Mouse (Mus musculus): ENCODE data around the gene Apoe. TPM values are rescaled to one million over a fixed set of nuclear protein-coding genes. Genes with fewer than 3 reads are reported as not detected.

The Apoe gene
- 8.6 TPM for polyA plus RNA-seq (2014; fragmentation: Illumina TruSeq; extraction: RNeasy Lipid Tissue Mini Kit (QIAGEN cat#74804))

GRCm38 (mm10) chr7:19698907-19699826 is at the start of gene Apoe:
Gene Apoe (minus strand): TSS chr7:19699188.

DNA sequence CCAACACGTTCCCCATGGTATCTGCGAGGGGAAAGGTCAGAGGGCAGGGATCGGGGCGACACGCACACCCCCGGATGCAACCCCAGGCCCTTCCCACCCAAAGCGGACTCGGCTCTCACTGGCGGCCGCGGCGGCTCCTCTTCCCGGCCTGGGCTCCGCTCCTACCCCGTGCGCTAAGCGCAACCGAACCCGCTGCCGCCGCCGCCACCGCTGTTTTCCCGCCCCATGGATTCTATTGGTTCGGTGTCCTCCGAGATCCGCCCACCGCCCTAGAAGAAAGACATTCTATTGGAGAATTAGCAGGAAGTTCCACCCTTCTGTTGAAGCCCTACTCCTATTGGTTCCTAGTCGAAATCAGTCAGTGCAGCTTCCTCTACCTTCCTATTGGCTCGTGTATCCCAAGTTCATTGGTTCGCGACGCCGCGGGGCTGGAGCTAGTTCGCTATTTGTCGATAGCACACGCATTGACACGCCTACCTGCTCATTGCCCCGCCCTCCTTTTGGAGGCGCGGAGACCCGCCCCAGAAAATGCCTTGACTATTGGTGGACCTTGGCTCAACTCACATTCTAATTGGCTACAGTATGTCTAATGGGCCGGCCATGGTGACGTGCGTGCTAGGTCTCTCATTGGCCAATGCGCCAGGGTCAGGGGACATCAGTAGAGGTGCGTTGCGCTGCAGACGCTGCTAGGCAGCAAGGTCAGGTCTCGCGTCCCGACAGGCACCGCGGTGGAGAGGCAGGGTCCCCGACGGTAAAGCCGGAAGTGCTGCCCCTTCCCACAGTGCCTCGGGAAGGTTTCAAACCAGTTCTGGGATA is 16.5 kb upstream of the Apoe start, which contains the start of gene Tomm40:
Tomm40 (minus strand) TSS at position 200 of the 816 bp plus-strand sequence.

GRCm38 (mm10) chr7:19691873-19692865 is 6.8 kb downstream of the Apoe start, which contains the start of gene Apoc1:
Gene Apoc1 (minus strand): TSS chr7:19692660.

GRCm38 (mm10) chr7:19681202-19681694 is 17.7 kb downstream of the Apoe start, which contains the start of the genes Gm44805 and Apoc4:
Gene Gm44805 (minus strand): TSS chr7:19681423.
Gene Apoc4 (minus strand): TSS chr7:19681479.

GRCm38 (mm10) chr7:19677872-19678271 is 21.1 kb downstream of the Apoe start, which contains the start of gene Apoc2:
Gene Apoc2 (minus strand): TSS chr7:19677941.

DNA sequence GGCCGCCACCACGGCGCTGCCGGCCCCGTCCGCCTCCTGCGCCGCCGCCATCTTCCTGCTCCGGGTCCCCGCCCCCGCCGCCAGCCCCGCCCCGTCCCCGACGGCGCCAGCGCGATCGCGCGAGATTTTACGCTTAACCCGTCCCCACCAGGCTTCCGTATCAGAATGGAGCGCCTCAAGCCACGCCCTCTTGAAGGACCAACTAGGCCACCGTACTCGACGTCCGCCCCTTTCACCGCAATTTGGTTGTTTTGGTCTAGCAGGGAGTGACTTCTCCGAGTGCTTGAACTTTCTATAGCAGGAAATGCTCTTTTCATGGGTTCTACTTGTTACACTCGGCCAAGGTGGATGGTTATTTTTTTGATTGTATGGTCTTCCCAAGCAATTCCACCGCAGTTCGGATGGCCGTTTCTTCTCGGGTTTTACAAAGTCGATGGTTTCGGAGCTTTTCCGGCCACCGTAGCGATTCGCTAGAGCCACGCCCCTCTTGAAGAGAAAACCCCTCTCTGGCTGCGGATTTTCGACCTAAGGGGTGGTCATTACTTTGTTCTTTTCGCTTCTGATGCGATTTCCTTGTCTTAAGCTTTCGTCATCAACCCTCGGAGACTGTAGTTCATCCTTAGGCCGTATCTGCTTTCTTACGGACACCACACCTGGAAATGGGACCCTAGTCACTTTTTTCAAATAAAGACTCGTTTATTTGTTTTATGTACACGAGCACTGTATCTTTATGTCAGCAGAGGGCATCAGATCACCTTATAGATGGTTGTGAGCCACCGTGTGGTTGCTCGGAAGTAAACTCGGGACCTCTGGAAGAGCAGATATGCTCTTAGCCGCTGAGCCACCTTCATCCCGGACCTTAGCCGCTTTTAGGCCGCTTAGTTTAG is 33.8 kb downstream of the Apoe start, which contains the start of gene Clptm1:
Clptm1 (minus strand) TSS at position 79 of the 887 bp plus-strand sequence.

Other genes starting within 250 kb of the Apoe start
- gene Mark4, start 240.4 kb downstream of the Apoe start, polyA plus RNA-seq (2014; fragmentation: Illumina TruSeq; extraction: RNeasy Lipid Tissue Mini Kit (QIAGEN cat#74804)) = 1.1 TPM
- 0.20 TPM for gene Exoc3l2, start 235.9 kb downstream of the Apoe start, polyA plus RNA-seq (2014; fragmentation: Illumina TruSeq; extraction: RNeasy Lipid Tissue Mini Kit (QIAGEN cat#74804))
- gene Bloc1s3, start 190.8 kb downstream of the Apoe start, polyA plus RNA-seq (2014; fragmentation: Illumina TruSeq; extraction: RNeasy Lipid Tissue Mini Kit (QIAGEN cat#74804)) = 3.2 TPM
- not detected for gene Trappc6a, start 190.8 kb downstream of the Apoe start, polyA plus RNA-seq (2014; fragmentation: Illumina TruSeq; extraction: RNeasy Lipid Tissue Mini Kit (QIAGEN cat#74804))
- not detected for gene Nkpd1, start 181.3 kb downstream of the Apoe start, polyA plus RNA-seq (2014; fragmentation: Illumina TruSeq; extraction: RNeasy Lipid Tissue Mini Kit (QIAGEN cat#74804))
- gene Ppp1r37, start 136.1 kb downstream of the Apoe start, polyA plus RNA-seq (2014; fragmentation: Illumina TruSeq; extraction: RNeasy Lipid Tissue Mini Kit (QIAGEN cat#74804)) = 0.37 TPM
- not detected for gene Zfp296, start 121.9 kb downstream of the Apoe start, polyA plus RNA-seq (2014; fragmentation: Illumina TruSeq; extraction: RNeasy Lipid Tissue Mini Kit (QIAGEN cat#74804))
- gene Gemin7, start 121.6 kb downstream of the Apoe start, polyA plus RNA-seq (2014; fragmentation: Illumina TruSeq; extraction: RNeasy Lipid Tissue Mini Kit (QIAGEN cat#74804)) = 16.3 TPM
- gene Clasrp, start 94.7 kb downstream of the Apoe start, polyA plus RNA-seq (2014; fragmentation: Illumina TruSeq; extraction: RNeasy Lipid Tissue Mini Kit (QIAGEN cat#74804)) = 1.6 TPM
- 0.66 TPM for gene Relb, start 69.8 kb downstream of the Apoe start, polyA plus RNA-seq (2014; fragmentation: Illumina TruSeq; extraction: RNeasy Lipid Tissue Mini Kit (QIAGEN cat#74804))
- 14.3 TPM for gene Clptm1, start 34.2 kb downstream of the Apoe start, polyA plus RNA-seq (2014; fragmentation: Illumina TruSeq; extraction: RNeasy Lipid Tissue Mini Kit (QIAGEN cat#74804))
- gene Apoc2, start 21.2 kb downstream of the Apoe start, polyA plus RNA-seq (2014; fragmentation: Illumina TruSeq; extraction: RNeasy Lipid Tissue Mini Kit (QIAGEN cat#74804)) = not detected
- gene Gm44805, start 17.8 kb downstream of the Apoe start, polyA plus RNA-seq (2014; fragmentation: Illumina TruSeq; extraction: RNeasy Lipid Tissue Mini Kit (QIAGEN cat#74804)) = not detected
- not detected for gene Apoc4, start 17.7 kb downstream of the Apoe start, polyA plus RNA-seq (2014; fragmentation: Illumina TruSeq; extraction: RNeasy Lipid Tissue Mini Kit (QIAGEN cat#74804))
- gene Apoc1, start 6.5 kb downstream of the Apoe start, polyA plus RNA-seq (2014; fragmentation: Illumina TruSeq; extraction: RNeasy Lipid Tissue Mini Kit (QIAGEN cat#74804)) = 1.7 TPM
- 0.37 TPM for gene Tomm40, start 16.2 kb upstream of the Apoe start, polyA plus RNA-seq (2014; fragmentation: Illumina TruSeq; extraction: RNeasy Lipid Tissue Mini Kit (QIAGEN cat#74804))
- gene Nectin2, start 51.3 kb upstream of the Apoe start, polyA plus RNA-seq (2014; fragmentation: Illumina TruSeq; extraction: RNeasy Lipid Tissue Mini Kit (QIAGEN cat#74804)) = 7.6 TPM
- gene Bcam, start 71.8 kb upstream of the Apoe start, polyA plus RNA-seq (2014; fragmentation: Illumina TruSeq; extraction: RNeasy Lipid Tissue Mini Kit (QIAGEN cat#74804)) = not detected
- not detected for gene Cblc, start 97.6 kb upstream of the Apoe start, polyA plus RNA-seq (2014; fragmentation: Illumina TruSeq; extraction: RNeasy Lipid Tissue Mini Kit (QIAGEN cat#74804))
- not detected for gene Bcl3, start 123.6 kb upstream of the Apoe start, polyA plus RNA-seq (2014; fragmentation: Illumina TruSeq; extraction: RNeasy Lipid Tissue Mini Kit (QIAGEN cat#74804))
- gene Gm19345, start 152.8 kb upstream of the Apoe start, polyA plus RNA-seq (2014; fragmentation: Illumina TruSeq; extraction: RNeasy Lipid Tissue Mini Kit (QIAGEN cat#74804)) = not detected
- gene Ceacam16, start 162.1 kb upstream of the Apoe start, polyA plus RNA-seq (2014; fragmentation: Illumina TruSeq; extraction: RNeasy Lipid Tissue Mini Kit (QIAGEN cat#74804)) = not detected
- not detected for gene Ceacam19, start 188.8 kb upstream of the Apoe start, polyA plus RNA-seq (2014; fragmentation: Illumina TruSeq; extraction: RNeasy Lipid Tissue Mini Kit (QIAGEN cat#74804))
- gene Pvr, start 222.0 kb upstream of the Apoe start, polyA plus RNA-seq (2014; fragmentation: Illumina TruSeq; extraction: RNeasy Lipid Tissue Mini Kit (QIAGEN cat#74804)) = 34.4 TPM

Measured in ovary, adult 10 weeks (tissue).